Mouse (Mus musculus): ENCODE measurements at regions not wholly inside any gene's neighbourhood (a gene's known extent, or its start where the extent isn't known, plus 50 kb on each side); places are given as distances from the start of the nearest gene placed in this dataset.

- TF ChIP-seq GATA4 (IDR thresholded peaks at IDR 0.05; ENCODE audit: insufficient replicate concordance, low read length): no peak
Observed at GRCm38 (mm10) chr15:67714203-67714602, 1213.5 kb upstream of the Lrrc6 start.

- no peak for TF ChIP-seq GATA4 (IDR thresholded peaks at IDR 0.05; ENCODE audit: insufficient replicate concordance, low read length)
Observed at GRCm38 (mm10) chr15:67686140-67686539, 1185.4 kb upstream of the Lrrc6 start.

- no peak for TF ChIP-seq GATA4 (IDR thresholded peaks at IDR 0.05; ENCODE audit: insufficient replicate concordance, low read length)
Observed at GRCm38 (mm10) chr15:67673276-67673675, 1172.6 kb upstream of the Lrrc6 start.

GRCm38 (mm10) chr15:67636155-67636554 lies 1135.4 kb upstream of the Lrrc6 start:
- TF ChIP-seq GATA4 (IDR thresholded peaks at IDR 0.05; ENCODE audit: insufficient replicate concordance, low read length): no peak

- no peak for TF ChIP-seq GATA4 (IDR thresholded peaks at IDR 0.05; ENCODE audit: insufficient replicate concordance, low read length)
Observed at GRCm38 (mm10) chr15:67626704-67627287, 1126.1 kb upstream of the Lrrc6 start.

DNA sequence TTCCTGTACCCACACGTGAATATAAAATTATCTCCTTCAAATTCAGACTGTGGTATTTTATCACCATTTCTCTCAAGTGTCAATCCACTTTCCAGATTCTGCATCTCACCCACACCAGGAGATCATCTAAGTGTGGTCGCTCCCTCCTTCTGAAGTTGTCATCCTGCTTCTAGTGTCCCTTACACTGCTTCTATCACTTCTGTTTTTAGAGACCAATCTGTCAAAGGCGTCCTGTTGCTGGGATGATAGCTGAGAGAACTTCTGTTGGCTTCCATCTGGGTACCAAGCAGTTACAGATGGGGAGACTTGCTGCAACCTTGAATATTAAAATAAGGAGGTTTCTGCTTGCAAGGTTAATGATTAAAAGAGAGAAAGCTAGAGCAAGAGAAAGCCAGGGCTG lies 1111.2 kb upstream of the Lrrc6 start:
- no peak for TF ChIP-seq GATA4 (IDR thresholded peaks at IDR 0.05; ENCODE audit: insufficient replicate concordance, low read length)

DNA sequence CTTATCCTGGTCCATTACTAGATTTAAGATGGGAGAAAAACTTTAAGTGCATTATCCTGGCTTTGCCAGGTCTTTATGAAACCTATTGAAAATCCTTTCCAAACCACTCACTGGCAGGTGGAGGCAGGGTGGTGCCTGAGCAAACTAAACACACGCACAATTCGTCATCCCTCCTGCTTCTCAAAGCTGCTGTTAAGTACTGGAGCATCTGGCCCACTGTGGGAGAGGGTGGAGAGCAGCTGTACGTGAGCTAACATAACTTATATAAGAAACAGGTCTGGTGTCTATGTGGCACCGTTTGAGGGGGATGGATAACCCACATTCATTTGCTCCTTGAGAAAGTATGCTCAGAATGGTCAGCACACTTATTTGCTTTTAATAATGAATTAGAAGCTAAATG lies 1097.7 kb upstream of the Lrrc6 start:
- TF ChIP-seq GATA4 (IDR thresholded peaks at IDR 0.05; ENCODE audit: insufficient replicate concordance, low read length): no peak

DNA sequence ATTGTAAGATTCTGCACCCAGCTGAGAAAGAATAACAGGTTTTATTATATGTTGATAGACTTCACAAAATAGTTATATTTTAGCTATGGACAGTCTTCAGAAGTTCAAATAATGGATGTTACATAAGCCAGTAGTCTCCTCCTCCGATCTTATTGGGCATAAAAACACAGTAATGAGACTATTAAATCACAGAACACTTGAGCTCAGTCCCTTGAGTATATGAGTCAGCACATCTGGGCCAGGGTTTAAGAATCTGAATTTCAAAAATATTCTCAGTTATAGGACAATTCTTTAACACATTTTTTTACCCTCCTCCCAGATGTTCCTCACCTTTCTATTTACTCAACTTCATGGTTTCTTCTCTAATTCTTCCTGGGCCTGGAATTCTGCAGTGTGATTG lies 1075.9 kb upstream of the Lrrc6 start:
- no peak for TF ChIP-seq GATA4 (IDR thresholded peaks at IDR 0.05; ENCODE audit: insufficient replicate concordance, low read length)

DNA sequence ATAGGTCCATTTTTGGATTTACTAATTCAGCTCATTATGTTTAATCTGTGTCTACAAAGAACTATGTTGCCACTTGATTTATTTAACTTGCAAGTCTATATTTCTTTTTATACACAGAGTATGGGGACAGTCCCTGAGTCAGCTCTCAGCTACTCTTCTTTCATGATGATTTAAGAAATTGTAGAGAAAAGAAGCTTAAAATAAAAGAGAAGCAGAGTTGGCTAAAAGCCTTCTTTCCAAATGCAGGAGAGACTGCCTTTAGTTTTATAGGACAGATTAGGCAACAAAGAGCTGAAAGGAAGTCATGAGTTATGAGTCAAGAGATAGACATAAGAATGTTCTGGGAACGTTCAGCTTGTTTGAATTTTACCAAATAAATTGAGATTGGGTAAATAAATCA lies 1070.9 kb upstream of the Lrrc6 start:
- no peak for TF ChIP-seq GATA4 (IDR thresholded peaks at IDR 0.05; ENCODE audit: insufficient replicate concordance, low read length)

DNA sequence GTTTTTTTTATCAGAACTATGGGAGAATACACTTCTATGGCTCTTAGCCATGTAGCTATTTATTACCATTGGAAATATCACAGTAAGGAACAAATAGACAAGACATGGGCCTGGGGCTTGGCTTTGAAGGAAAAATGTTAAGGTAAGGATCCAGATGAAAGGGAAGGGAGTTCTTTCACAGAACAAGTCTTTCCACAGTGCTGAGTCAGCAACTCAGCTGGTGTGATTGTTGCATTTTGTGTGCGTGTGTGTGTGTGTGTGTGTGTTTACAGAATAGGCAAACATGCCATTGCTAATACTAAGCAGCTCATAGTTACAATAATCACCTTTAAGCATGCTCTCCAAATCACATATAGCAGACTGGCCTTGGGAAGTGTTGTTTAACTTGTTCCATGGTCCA lies 1056.6 kb upstream of the Lrrc6 start:
- TF ChIP-seq GATA4 (IDR thresholded peaks at IDR 0.05; ENCODE audit: insufficient replicate concordance, low read length): no peak

DNA sequence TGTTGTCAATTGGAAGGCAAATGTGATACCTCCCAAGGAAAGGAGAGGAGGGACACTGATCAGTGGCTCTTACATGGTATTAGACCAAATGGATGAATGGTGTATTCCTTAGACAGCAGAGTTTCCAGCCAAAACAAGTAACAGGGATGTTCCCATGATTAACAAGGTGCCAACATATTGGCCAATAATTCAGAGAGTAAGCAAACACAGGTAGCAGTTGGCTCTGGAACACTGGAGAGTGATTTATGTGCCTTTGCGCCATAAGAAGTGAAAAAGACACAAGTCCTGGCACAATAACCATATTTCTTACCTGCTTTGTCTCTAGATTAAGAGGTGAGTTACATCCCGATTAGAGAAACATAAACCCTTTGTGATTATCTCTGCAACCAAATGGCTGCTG lies 1051.2 kb upstream of the Lrrc6 start:
- TF ChIP-seq GATA4 (IDR thresholded peaks at IDR 0.05; ENCODE audit: insufficient replicate concordance, low read length): no peak

DNA sequence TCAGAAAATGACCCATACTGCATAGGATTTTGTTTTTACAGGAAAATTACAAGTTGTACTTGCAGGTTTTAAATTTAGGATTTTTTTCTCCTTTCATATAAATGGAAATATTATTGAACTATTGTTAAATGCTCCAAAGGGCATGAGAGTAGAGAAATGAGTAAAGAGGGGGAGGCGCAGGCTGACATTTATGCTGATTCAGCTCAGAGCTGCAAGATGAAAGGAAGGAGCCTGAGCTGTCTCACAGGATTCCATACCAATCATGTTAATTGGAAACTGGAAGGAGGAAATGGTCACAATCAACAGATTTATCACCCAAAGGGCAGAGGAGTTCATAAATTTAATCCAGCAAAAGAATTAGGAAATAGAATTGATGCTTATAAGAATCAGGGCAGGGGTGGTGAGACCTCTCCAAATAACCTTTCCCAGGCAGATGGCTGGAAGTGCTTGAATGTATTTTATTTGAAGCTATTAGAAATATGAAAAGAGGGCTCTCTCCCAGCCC lies 1046.2 kb upstream of the Lrrc6 start:
- TF ChIP-seq GATA4 (IDR thresholded peaks at IDR 0.05; ENCODE audit: insufficient replicate concordance, low read length): no peak

GRCm38 (mm10) chr15:67545745-67546144 lies 1045.0 kb upstream of the Lrrc6 start:
- TF ChIP-seq GATA4 (IDR thresholded peaks at IDR 0.05; ENCODE audit: insufficient replicate concordance, low read length): no peak

- no peak for TF ChIP-seq GATA4 (IDR thresholded peaks at IDR 0.05; ENCODE audit: insufficient replicate concordance, low read length)
Observed at GRCm38 (mm10) chr15:67513722-67514121, 1013.0 kb upstream of the Lrrc6 start.

- TF ChIP-seq GATA4 (IDR thresholded peaks at IDR 0.05; ENCODE audit: insufficient replicate concordance, low read length): no peak
Observed at GRCm38 (mm10) chr15:67495001-67495658, 994.4 kb upstream of the Lrrc6 start.

DNA sequence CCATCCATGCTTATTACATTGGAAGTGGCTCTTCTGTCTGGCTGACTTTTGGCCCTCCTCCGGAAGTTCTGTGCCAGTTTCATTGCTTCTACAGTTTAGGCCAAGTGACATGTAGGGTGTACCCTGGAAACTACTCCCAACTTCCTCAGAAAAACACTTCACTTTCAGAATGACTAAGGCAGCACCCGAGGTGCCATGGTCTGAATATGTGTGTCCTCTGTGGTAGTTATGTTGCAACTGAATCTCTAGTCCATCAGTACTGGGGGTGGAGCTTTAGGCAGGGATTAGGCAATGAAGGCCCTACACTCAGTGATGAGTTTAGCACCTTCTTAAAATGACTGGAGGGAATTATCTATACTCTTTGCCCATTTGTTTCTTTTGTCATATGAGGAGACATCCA lies 981.0 kb upstream of the Lrrc6 start:
- no peak for TF ChIP-seq GATA4 (IDR thresholded peaks at IDR 0.05; ENCODE audit: insufficient replicate concordance, low read length)

DNA sequence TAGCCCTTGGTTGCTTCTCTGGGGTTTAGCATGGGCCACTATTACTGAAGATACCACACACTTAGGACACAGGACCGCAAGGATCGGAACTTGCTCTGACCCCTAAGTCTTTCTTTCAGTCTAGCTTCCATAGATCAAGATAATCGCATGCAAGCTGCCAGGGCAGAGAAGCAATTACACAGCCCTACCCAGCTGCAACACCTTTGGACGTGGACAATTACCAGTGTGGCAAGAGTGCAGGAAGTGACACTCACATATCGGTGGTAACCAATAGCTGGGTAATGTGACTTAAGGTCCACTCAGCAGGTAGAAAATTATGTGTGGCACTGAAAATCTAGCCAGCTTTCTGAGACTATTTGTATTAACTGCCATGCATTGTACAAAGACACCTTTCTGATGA lies 973.6 kb upstream of the Lrrc6 start:
- TF ChIP-seq GATA4 (IDR thresholded peaks at IDR 0.05; ENCODE audit: insufficient replicate concordance, low read length): no peak
